8 mouse cellular contexts compared by ENCODE assay signal in the genomic region with DNA sequence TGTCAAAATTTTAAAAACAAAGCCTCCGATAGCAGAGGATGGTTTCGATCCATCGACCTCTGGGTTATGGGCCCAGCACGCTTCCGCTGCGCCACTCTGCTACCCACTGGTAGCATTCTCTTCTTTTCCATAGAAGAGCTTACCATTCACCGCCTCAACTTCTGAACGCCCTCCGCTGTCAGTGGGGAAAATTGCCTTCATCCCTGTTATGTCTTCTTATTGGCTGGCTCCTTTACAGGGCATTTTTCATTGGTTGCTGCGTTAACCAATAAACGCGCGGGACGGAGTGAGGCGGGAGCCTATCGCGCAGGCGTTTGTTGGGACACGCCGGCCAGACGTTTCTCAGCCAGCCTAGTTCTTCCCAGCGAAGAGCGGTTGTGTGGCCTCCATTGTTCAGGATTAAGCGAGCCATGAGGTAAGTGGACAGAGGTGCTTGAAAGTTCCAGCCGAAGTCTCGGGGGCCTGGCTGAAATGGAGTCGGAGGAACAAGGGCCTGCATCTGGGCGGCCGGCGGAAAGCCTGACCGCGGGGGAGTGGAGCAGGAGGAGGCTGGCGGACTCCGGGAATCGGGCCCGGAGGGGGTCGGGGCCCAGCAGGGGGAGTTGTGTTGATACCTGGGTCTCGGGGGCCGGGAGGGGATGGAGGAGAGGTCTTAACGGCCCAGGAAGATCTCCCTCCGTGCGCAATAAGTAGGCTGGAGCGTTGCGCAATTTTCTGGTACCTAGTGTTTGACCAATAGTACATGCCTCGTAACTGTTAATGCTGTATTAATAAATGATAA. TPM values are rescaled to one million over a fixed set of nuclear protein-coding genes. Genes with fewer than 3 reads are reported as not detected.
DNase-seq lines count a peak whose midpoint lies in the region; ATAC-seq and TF ChIP-seq lines count a peak whose summit lies in the region.

A gene (plus strand): TSS at position 296 of the 781 bp plus-strand sequence.

- DNase-seq in heart, postnatal 10 days = peak; percentile 97 to 98
- peak; percentile 94 for DNase-seq in large intestine, adult 2 months (ENCODE audit: low read depth, low spot score)
- DNase-seq in liver, postnatal 0 days = peak; percentile 95
- peak; percentile 94 for DNase-seq in testis, postnatal 10 days (ENCODE audit: low spot score)

- no peaks in the 10 kb centered on the region for H3K27me3 ChIP-seq in ES-Bruce4 (ENCODE audit: control insufficient read depth, insufficient read depth, low read length, poor library complexity, severe bottlenecking)
- no peaks in the 10 kb centered on the region for H3K27me3 ChIP-seq in forebrain, embryonic 13.5 days
- no peaks in the 10 kb centered on the region for H3K27me3 ChIP-seq in liver, postnatal 0 days (ENCODE audit: insufficient read depth, low read length)
- no peaks in the 10 kb centered on the region for H3K27me3 ChIP-seq in neural tube, embryonic 14.5 days (ENCODE audit: control insufficient read depth, insufficient read depth, low read length)

- peak within 1 kb of the TSS; percentile 93 for H3K9ac ChIP-seq in ES-Bruce4 (ENCODE audit: low read depth, poor library complexity, severe bottlenecking)
- H3K9ac ChIP-seq in forebrain, embryonic 13.5 days = peak within 1 kb of the TSS; percentile 92
- peak within 1 kb of the TSS; percentile 98 for H3K9ac ChIP-seq in liver, postnatal 0 days (replicated peaks)
- H3K9ac ChIP-seq in neural tube, embryonic 14.5 days (replicated peaks; ENCODE audit: low read depth, low read length) = peak within 1 kb of the TSS; percentile 88

- peak within 1 kb of the TSS; percentile 81 for H3K4me3 ChIP-seq in ES-Bruce4 (ENCODE audit: low read depth, low read length)
- H3K4me3 ChIP-seq in forebrain, embryonic 13.5 days = peak within 1 kb of the TSS; percentile 84
- H3K4me3 ChIP-seq in liver, postnatal 0 days (ENCODE audit: low read depth, low read length) = peak within 1 kb of the TSS; percentile 98
- H3K4me3 ChIP-seq in neural tube, embryonic 14.5 days (ENCODE audit: low read depth, low read length) = peak within 1 kb of the TSS; percentile 71

- H3K9me3 ChIP-seq in ES-Bruce4 (replicated peaks; ENCODE audit: control insufficient read depth, insufficient read depth, low read length, poor library complexity, severe bottlenecking) = no peaks in the 10 kb centered on the region
- no peaks in the 10 kb centered on the region for H3K9me3 ChIP-seq in forebrain, embryonic 13.5 days (replicated peaks)
- H3K9me3 ChIP-seq in liver, postnatal 0 days (ENCODE audit: low read length) = no peaks in the 10 kb centered on the region
- no peaks in the 10 kb centered on the region for H3K9me3 ChIP-seq in neural tube, embryonic 14.5 days (ENCODE audit: control insufficient read depth, low read length)

- TF ChIP-seq EP300 in ES-Bruce4 (IDR thresholded peaks at IDR 0.05; ENCODE audit: insufficient read depth, low read depth, low read length) = 0 out of 2 replicates have a peak, but pooled peaks have one; percentile 22
- TF ChIP-seq EP300 in liver, postnatal 0 days (IDR thresholded peaks at IDR 0.05; ENCODE audit: low read depth) = peak; percentile 77

- TF ChIP-seq CTCF in ES-Bruce4 (IDR thresholded peaks at IDR 0.05; ENCODE audit: low read depth, low read length) = no peak
- peak; percentile 76 for TF ChIP-seq CTCF in liver, postnatal 0 days (IDR thresholded peaks at IDR 0.05; ENCODE audit: low read depth)

- H3K4me1 ChIP-seq in ES-Bruce4 (ENCODE audit: control insufficient read depth, insufficient read depth, low read length) = no peaks in the 10 kb centered on the region
- peaks cover 13% of the 10 kb centered on the region for H3K4me1 ChIP-seq in forebrain, embryonic 13.5 days
- 0 out of 2 replicates have a peak, but pooled peaks cover 9% of the 10 kb centered on the region for H3K4me1 ChIP-seq in liver, postnatal 0 days (ENCODE audit: insufficient read depth)
- peaks cover 6% of the 10 kb centered on the region; the same call in 1 of the 2 replicates for H3K4me1 ChIP-seq in neural tube, embryonic 14.5 days (ENCODE audit: control insufficient read depth, insufficient read depth, low read length)

- H3K27ac ChIP-seq in ES-Bruce4 (ENCODE audit: insufficient read depth, low read length) = peak within 1 kb of the TSS; percentile 67
- H3K27ac ChIP-seq in forebrain, embryonic 13.5 days = peak within 1 kb of the TSS; percentile 95
- H3K27ac ChIP-seq in liver, postnatal 0 days (ENCODE audit: low read depth) = peak within 1 kb of the TSS; percentile 95
- H3K27ac ChIP-seq in neural tube, embryonic 14.5 days (ENCODE audit: low read depth, low read length) = peak within 1 kb of the TSS; percentile 91

- under 1% methylated on average over 45 of the region's 45 CpGs for WGBS in forebrain, embryonic 13.5 days
- under 1% methylated on average over 45 of the region's 45 CpGs for WGBS in large intestine, adult 2 months
- WGBS in liver, postnatal 0 days (ENCODE audit: insufficient replicate concordance) = under 1% methylated on average over 45 of the region's 45 CpGs
- WGBS in neural tube, embryonic 14.5 days = under 1% methylated on average over 45 of the region's 45 CpGs

- intact Hi-C loops in heart, postnatal 10 days (cut with DNase I) = no loop called here

- ATAC-seq in cerebellum, adult (ENCODE audit: insufficient number of reproducible peaks, low FRiP score, low TSS enrichment) = peak; percentile 99
- peak; percentile 99 for ATAC-seq in forebrain, embryonic 13.5 days
- peak; percentile 100 for ATAC-seq in liver, postnatal 0 days
- ATAC-seq in neural tube, embryonic 14.5 days (ENCODE audit: low read depth) = peak; percentile 99

- TF ChIP-seq POLR2A in ES-Bruce4 (IDR thresholded peaks at IDR 0.05; ENCODE audit: insufficient read depth, low read length) = peak; percentile 79

- H3K36me3 ChIP-seq in ES-Bruce4 (ENCODE audit: control insufficient read depth, insufficient read depth, low read length, poor library complexity, severe bottlenecking) = peaks cover 35% of the 10 kb centered on the region
- peaks cover 32% of the 10 kb centered on the region for H3K36me3 ChIP-seq in forebrain, embryonic 13.5 days (ENCODE audit: poor library complexity, severe bottlenecking)
- peaks cover 13% of the 10 kb centered on the region for H3K36me3 ChIP-seq in liver, postnatal 0 days (replicated peaks; ENCODE audit: insufficient read depth, low read length)
- peaks cover 16% of the 10 kb centered on the region for H3K36me3 ChIP-seq in neural tube, embryonic 14.5 days (ENCODE audit: control insufficient read depth, insufficient read depth, low read length)

- peak within 1 kb of the TSS; percentile 81 for H3K4me2 ChIP-seq in forebrain, embryonic 13.5 days
- peak within 1 kb of the TSS; percentile 76 for H3K4me2 ChIP-seq in liver, postnatal 0 days (ENCODE audit: low read depth, low read length)
- H3K4me2 ChIP-seq in neural tube, embryonic 14.5 days (ENCODE audit: low read depth, low read length) = peak within 1 kb of the TSS; percentile 67

RNA-seq across cellular contexts. Expression of the gene that starts here (rescaled TPM):
- 211 and 233 TPM in 2 replicates for polyA plus RNA-seq in ES-Bruce4 (2011; ENCODE audit: insufficient read depth, insufficient read length, low read depth, missing spikeins)
- polyA plus RNA-seq in forebrain, embryonic 13.5 days (2015; fragmentation: Nextera tagmentation; extraction: Ambion mirVana) = 367 and 388 TPM in 2 replicates
- total RNA-seq in heart, postnatal 10 days (2021) = 10 to 100 TPM; 55.3 to 57.5 TPM
- 21.4 and 23.6 TPM in 2 replicates for polyA plus RNA-seq in large intestine, adult 2 months (2012; rRNA removed)
- polyA plus RNA-seq in liver, postnatal 0 days (2015; fragmentation: Nextera tagmentation; extraction: Ambion mirVana) = 23.1 and 27.6 TPM in 2 replicates
- 262 and 269 TPM in 2 replicates for polyA plus RNA-seq in neural tube, embryonic 14.5 days (2014; fragmentation: Nextera tagmentation; extraction: Ambion mirVana)

Comparison
In these comparisons a context has a peak if more than half of its experiments do, and no peak if none do; other contexts are left out.
1. Peak in every context shown above with its lines: DNase-seq, ATAC-seq, H3K4me3 ChIP-seq and H3K27ac ChIP-seq.